Mouse (Mus musculus): ENCODE results near the gene Fcf1.

The Fcf1 gene

GRCm38 (mm10) chr12:84970428-84971096 lies at the start of gene Fcf1, which contains the start of gene Arel1:
Gene Fcf1, plus strand, starts transcription at chr12:84970897.
Gene Arel1, minus strand, starts transcription at chr12:84970900.
- in situ Hi-C loops (cut with MseI, MboI) = no loop called here

GRCm38 (mm10) chr12:84921881-84922419 lies 48.7 kb upstream of the Fcf1 start:
- in situ Hi-C loops (cut with MseI, MboI) = no loop called here

- in situ Hi-C loops (cut with MseI, MboI) = no loop called here
These were observed 46.4 kb upstream of the Fcf1 start for GRCm38 (mm10) chr12:84924324-84924723.

GRCm38 (mm10) chr12:84926542-84926941 lies 44.2 kb upstream of the Fcf1 start:
- in situ Hi-C loops (cut with MseI, MboI) = no loop called here

GRCm38 (mm10) chr12:84932210-84932609 lies 38.5 kb upstream of the Fcf1 start:
- in situ Hi-C loops (cut with MseI, MboI) = no loop called here

GRCm38 (mm10) chr12:84935343-84935742 lies 35.4 kb upstream of the Fcf1 start:
- in situ Hi-C loops (cut with MseI, MboI) = no loop called here

GRCm38 (mm10) chr12:84939117-84939516 lies 31.6 kb upstream of the Fcf1 start:
- in situ Hi-C loops (cut with MseI, MboI) = no loop called here

- in situ Hi-C loops (cut with MseI, MboI) = no loop called here
These were observed 30.4 kb upstream of the Fcf1 start for GRCm38 (mm10) chr12:84940343-84940742.

GRCm38 (mm10) chr12:84941717-84942116 lies 29.0 kb upstream of the Fcf1 start:
- in situ Hi-C loops (cut with MseI, MboI) = no loop called here

GRCm38 (mm10) chr12:84943006-84943952 lies 27.4 kb upstream of the Fcf1 start:
- in situ Hi-C loops (cut with MseI, MboI) = no loop called here

- in situ Hi-C loops (cut with MseI, MboI) = no loop called here
These were observed 26.4 kb upstream of the Fcf1 start for GRCm38 (mm10) chr12:84944150-84944812.

GRCm38 (mm10) chr12:84944813-84945553 lies 25.7 kb upstream of the Fcf1 start:
- in situ Hi-C loops (cut with MseI, MboI) = no loop called here

GRCm38 (mm10) chr12:84947894-84948583 lies 22.7 kb upstream of the Fcf1 start:
- in situ Hi-C loops (cut with MseI, MboI) = no loop called here

GRCm38 (mm10) chr12:84948584-84949285 lies 22.0 kb upstream of the Fcf1 start:
- in situ Hi-C loops (cut with MseI, MboI) = no loop called here

- in situ Hi-C loops (cut with MseI, MboI) = no loop called here
These were observed 19.9 kb upstream of the Fcf1 start for GRCm38 (mm10) chr12:84950763-84951162.

GRCm38 (mm10) chr12:84951531-84951930 lies 19.2 kb upstream of the Fcf1 start:
- in situ Hi-C loops (cut with MseI, MboI) = no loop called here

- in situ Hi-C loops (cut with MseI, MboI) = no loop called here
These were observed 18.3 kb upstream of the Fcf1 start for GRCm38 (mm10) chr12:84952351-84952750.

- in situ Hi-C loops (cut with MseI, MboI) = no loop called here
These were observed 14.4 kb upstream of the Fcf1 start for GRCm38 (mm10) chr12:84956317-84956716.

- in situ Hi-C loops (cut with MseI, MboI) = no loop called here
These were observed 11.8 kb upstream of the Fcf1 start for GRCm38 (mm10) chr12:84958794-84959356.

GRCm38 (mm10) chr12:84962606-84963005 lies 8.1 kb upstream of the Fcf1 start:
- in situ Hi-C loops (cut with MseI, MboI) = no loop called here
